Mouse (Mus musculus) large intestine, adult 2 months (tissue): ENCODE measurements around the gene Nudcd3. TPM values are rescaled to one million over a fixed set of nuclear protein-coding genes. Genes with fewer than 3 reads are reported as not detected.

Source experiments
- DNase-seq: peaks from one replicate; pipeline ENCODE4 v3.0.0-alpha.2; 2012; ENCODE audit warnings: low read depth, low spot score
- WGBS: fragments of 180-500 bp; shearing (Covaris S2); methylation state at CpG from one replicate; pipeline ENCODE4 v1.1.7; 2018; 5-methylcytosine and 5-hydroxymethylcytosine counted together
- polyA plus RNA-seq: library from polyadenylated mRNA; depleted of rRNA; stranded (reverse); fragments of >200 nt; gene quantifications from 2 replicates; pipeline ENCODE4 v1.2.3, GENCODE M21; 2012; rRNA removed

The Nudcd3 gene
- 32.8 and 44.1 TPM in 2 replicates for polyA plus RNA-seq

DNA sequence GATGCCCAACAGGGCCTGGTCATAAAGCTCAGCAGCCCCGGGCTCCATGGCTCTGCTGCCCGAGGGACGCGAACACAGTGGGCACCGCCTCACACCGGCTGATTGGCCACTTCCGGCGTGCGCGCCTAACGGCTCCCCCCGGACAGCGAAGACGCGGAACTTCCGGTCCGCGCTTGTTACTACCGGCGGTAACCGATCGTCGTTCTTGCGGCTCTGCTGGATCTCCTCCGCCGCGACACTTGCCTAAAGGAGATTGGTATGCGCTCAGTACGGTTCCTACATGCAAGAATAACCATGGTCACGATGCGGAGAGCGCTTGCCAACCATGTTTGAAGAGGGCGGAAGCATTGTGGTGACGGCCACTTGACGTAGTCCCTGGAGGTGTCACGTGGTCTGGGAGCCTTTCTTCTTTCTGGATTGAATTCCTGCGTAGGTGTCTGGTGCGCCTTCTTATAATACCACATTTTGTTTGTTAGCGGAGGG, at the start of gene Nudcd3:
TSS of gene Nudcd3 (minus strand) at position 329 of the 483 bp plus-strand sequence.
- peak; percentile 66 for DNase-seq
- under 1% methylated on average over 39 of the region's 39 CpGs for WGBS

DNA sequence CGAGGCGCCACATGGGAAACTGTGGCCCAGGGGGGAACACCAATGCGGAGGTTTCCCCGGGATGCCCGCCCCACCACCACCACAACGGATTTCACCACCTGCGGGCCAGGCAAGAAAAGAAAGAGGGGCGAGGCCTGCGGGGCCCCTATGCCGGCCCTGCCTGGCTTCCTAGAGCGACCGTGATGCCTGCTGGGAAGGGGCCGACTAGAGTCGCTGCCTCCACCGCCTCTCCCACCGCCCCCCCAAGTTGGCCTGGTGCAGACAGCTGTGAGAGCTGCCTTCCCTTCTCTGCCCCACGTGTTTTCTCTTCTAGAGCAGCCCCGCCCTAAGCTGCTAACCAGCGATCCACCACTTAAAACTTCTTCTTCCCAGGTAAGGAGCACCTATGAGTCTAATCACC, 44.5 kb upstream of the Nudcd3 start:
- WGBS = 61% methylated on average over 19 of the region's 19 CpGs
- no peak for DNase-seq

DNA sequence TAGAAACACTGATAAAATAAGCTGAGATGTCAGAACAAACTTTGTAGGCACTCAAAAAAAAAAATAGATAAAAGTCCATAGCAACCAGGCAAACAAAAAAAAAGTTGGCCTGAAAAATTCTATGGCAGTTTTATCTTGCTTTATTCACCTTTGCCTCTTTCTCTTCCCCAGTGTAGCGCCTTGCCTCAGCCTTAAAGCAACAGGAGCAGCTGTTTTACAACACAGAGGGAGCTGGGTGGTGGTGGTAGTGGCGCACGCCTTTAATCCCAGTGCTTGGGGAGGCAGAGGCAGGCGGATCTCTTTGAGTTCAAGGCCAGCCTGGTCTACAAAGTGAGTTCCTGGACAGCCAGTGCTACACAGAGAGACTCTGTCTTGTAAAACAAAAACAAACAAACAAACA, 32.8 kb upstream of the Nudcd3 start:
- DNase-seq = no peak
- 76% methylated on average over 4 of the region's 4 CpGs for whole genome bisulfite sequencing

- DNase-seq = no peak
- 56% methylated on average over 7 of the region's 7 CpGs for WGBS
Measured at GRCm38 (mm10) chr11:6230012-6230411, 29.8 kb upstream of the Nudcd3 start, which contains the start of gene Npc1l1. Gene Npc1l1 (minus strand): TSS chr11:6230143.

GRCm38 (mm10) chr11:6224541-6225229, 24.5 kb upstream of the Nudcd3 start:
- 77% methylated on average over 14 of the region's 14 CpGs for WGBS
- no peak for DNase-seq

DNA sequence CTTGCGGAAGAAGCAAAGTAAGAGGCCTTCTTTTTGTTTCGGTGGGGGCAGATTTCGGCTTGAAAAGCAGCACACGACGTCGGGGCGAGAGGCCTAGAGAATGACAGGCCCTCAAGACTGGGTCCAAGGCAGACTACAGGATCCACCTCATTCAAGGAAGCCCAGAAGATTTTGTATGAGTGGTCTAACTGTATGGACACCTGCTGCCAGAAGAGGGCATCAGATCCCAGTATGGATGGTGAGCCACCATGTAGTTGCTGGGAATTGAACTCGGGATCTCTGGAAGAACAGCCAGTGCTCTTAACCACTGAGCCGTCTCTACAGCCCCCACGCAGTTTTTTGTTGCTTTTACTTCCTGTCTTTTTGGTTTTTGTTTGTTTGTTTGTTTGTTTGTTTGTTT, 22.0 kb upstream of the Nudcd3 start:
- 95% methylated on average over 10 of the region's 10 CpGs for WGBS
- DNase-seq = no peak

- DNase-seq = no peak
- 87% methylated on average over 6 of the region's 6 CpGs for WGBS
Measured at GRCm38 (mm10) chr11:6219967-6220366, 19.8 kb upstream of the Nudcd3 start.

DNA sequence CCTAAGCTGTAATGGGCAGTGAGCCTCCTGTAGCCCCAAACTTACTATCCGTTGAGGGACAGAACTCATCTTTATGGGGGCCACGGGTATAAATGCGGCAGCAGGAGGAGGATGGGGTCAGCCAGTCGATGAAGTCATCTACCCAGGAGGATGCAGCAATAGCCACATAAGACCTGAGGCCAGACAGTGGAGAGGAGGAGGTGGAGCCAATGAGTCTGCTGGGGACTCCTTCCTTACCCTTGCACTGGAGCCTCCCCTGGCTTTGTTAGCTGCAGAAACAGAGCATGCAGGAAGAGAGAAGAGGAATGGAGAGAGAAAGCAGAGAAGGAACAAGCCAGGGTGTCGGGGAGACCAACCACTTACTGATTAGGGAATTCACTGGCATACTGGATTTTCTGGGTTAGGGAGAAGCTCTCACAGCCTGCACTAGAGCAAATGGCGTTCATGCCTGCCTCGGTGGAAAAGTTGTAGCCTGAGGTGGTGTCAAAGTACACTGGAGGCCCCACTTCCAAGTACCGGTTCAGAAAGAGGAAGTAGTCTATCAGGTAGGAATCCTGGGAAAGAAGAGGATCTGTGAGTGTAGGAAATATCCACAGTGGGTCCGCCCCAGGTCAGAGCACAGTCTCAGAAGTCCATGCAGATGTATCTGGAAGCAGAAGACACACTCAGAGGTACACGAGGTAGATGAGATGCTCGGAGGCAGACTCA, 18.1 kb upstream of the Nudcd3 start:
- DNase-seq = no peak
- WGBS = 58% methylated on average over 11 of the region's 11 CpGs

DNA sequence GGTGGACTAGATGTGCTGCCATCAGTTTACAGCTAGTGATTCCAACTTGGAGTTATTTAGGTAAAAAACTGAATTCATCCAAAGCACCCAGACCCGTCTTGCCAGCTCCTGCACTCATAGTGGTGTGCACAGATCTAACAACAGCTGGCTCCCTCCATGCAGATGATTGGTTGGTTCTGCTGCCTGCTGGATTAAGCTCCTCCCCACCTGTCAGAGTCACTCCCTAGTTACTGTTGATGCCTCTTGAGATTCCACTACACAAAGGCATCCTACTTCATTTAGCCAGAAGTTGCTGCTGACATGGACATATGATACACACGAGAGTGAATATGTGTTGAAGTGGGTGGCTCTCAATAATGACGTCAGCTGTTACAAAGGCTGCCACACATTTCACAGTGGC, 16.6 kb upstream of the Nudcd3 start:
- WGBS = 49% methylated on average over 3 of the region's 3 CpGs
- no peak for DNase-seq

GRCm38 (mm10) chr11:6208158-6208557, 7.9 kb upstream of the Nudcd3 start:
- WGBS = 68% methylated on average over 1 of the region's 1 CpGs
- DNase-seq = no peak

- WGBS = 64% methylated on average over 2 of the region's 2 CpGs
- no peak for DNase-seq
Measured at GRCm38 (mm10) chr11:6207090-6207489, 6.9 kb upstream of the Nudcd3 start.

DNA sequence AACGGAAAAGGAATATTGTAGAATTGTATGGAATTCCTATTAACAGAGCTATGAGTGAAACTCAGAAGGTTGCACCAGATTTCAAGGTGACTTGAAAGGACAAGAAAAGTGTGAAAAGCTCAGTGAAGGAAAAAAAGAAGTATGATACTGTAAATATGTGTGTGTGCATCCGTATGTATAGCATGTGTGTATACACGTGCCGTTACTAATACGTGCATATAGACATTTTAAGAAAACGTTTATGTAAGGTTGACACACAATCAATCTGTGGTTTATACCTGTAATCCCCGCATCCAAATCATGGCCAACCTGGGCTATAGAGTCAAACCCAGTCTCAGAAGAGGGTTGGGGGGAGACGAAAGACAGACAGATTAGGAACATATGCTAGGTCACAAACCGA, 355 bp upstream of the Nudcd3 start:
- 19% methylated on average over 9 of the region's 9 CpGs for WGBS
- no peak for DNase-seq

DNA sequence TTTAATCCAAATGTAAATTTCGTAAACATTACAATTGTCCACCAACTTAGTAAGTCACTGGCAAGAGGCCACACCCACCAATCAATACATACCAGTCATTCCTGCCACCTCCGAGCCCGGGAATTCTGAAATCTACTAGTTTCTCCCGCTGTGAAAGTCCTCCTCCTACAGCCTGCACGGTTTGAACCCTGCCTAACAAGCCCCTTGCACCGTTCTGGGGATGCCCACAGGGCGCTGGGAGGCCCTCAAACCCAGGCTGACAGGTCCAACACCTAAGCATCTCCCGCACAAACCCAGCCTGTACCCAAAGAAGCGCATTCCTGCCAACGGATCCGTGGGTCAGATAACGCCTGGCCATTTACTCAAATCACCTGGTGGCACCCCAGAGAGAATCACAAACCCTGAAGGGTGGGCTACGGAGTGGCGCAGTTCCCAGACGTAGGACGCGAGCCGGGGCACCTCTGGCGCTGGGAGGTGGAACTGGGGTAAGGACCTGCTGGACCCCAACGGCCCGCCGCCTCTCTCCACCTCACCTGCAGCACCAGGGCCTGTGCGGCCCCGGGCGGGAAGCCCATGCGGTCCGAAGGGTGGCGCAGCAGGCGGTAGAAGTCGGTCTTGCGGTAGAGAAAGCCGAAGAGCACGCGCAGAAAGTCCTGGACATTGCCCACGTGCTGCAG, 667 bp downstream of the Nudcd3 start, which contains the start of gene A730071L15Rik:
TSS of gene A730071L15Rik (plus strand) at position 620 of the 677 bp plus-strand sequence.
- DNase-seq = no peak
- WGBS = under 1% methylated on average over 35 of the region's 35 CpGs

- 75% methylated on average over 4 of the region's 4 CpGs for WGBS
- DNase-seq = no peak
Measured at GRCm38 (mm10) chr11:6198449-6198848, 1.8 kb downstream of the Nudcd3 start.

DNA sequence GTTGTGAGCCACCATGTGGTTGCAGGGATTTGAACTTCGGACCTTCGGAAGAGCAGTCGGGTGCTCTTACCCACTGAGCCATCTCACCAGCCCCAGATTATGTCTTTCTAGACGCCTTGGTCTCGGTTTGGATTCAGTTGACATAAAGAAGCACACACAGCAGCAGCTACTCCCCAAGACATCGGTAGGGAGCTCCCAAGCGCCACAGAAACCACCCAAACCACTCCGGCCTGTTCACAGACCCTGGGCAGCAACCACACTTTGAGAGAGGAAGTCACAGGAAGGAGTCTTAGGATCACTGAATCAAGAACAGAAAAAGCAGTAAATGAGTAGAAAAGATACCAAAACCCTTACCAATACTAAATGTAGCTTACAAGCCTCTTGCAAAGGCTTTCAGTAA, 3.4 kb downstream of the Nudcd3 start:
- no peak for DNase-seq
- 79% methylated on average over 8 of the region's 8 CpGs for WGBS

- WGBS = 3% methylated on average over 2 of the region's 2 CpGs
- peak; percentile 66 for DNase-seq
Measured at GRCm38 (mm10) chr11:6187878-6188277, 12.3 kb downstream of the Nudcd3 start.

DNA sequence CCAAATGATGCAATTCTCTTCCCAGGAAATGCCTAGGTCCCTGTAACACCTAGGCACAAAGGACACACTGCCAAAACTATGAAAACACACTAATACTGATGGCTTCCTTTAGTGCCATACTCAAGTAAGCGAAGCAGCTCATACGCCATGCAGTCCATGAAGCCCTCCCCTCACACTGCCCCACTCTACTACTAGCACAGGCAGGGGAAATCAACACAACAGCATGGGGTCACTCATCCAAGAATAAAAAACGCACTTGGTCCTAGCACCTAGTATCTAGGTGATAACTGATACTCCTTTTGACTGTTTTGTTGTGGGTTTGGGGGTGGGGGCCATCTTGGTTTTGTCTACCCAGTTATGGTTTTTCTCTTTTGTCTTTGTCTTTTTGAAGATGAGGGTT, 12.8 kb downstream of the Nudcd3 start:
- no peak for DNase-seq
- 90% methylated on average over 3 of the region's 3 CpGs for WGBS

DNA sequence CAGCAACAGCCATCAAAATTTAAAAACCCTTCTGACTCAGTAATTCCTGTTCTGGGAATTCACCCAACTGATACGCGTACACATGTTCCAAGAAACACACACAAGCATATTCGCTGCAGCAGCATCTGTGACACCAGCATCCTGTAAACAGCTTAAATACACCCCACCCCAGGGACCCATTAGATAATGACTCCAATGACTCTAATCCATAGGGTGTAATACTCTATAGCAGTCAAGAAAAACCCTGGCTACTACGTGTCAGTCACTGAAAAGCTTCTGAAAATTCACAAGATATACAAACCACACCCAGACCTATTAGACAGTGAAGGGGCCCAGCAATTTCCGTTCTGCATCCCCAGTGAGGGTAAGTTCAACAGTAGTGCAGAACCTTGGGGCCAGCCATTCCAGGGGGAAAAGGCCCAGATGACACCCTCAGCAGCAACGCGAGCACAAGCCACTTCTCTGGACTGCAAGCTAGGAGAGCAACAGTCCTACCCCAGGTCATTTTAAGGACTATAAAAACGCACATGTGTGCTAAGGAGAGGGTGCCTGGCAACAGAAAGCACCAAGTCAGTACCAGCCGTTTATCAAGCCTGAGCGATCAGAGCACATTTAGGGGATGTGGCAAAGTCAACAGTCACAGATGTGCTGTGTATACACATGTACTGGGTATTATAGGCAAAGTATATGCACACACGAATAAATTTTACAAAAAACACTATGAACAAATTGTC, 15.8 kb downstream of the Nudcd3 start:
- WGBS = 28% methylated on average over 11 of the region's 11 CpGs
- no peak for DNase-seq

DNA sequence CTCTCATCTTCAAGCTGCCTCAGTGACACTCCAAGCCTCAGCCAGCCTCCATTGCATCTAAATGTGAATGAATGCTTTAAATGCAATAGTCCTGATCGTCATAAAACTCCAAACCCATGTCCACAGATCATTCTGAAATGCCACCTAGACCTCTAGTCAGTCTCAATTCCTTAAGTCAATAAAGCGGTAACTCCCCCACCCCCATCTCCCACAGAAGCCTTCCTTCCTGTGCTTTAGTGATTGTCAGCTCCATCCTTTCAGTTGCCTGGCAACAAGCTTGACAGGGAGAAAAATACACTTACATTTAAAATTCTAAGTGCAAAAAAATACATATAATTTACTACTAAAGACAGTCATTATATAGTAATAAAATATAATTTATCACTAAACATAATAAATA, 17.0 kb downstream of the Nudcd3 start:
- 72% methylated on average over 2 of the region's 2 CpGs for WGBS
- no peak for DNase-seq
